Mouse (Mus musculus): ENCODE data around the gene Retreg1. TPM values are rescaled to one million over a fixed set of nuclear protein-coding genes. Genes with fewer than 3 reads are reported as not detected.

Gene Retreg1
- total RNA-seq, 2 experiments from 2014 or later = 128 to 214 TPM

- intact Hi-C loops (cut with DNase I) = no loop called here
- DNase-seq = no peak
Measured at GRCm38 (mm10) chr15:25913659-25914058, 70.7 kb downstream of the Retreg1 start.

- intact Hi-C loops (cut with DNase I) = no loop called here
Measured at GRCm38 (mm10) chr15:25914160-25914559, 71.2 kb downstream of the Retreg1 start.

GRCm38 (mm10) chr15:25915013-25915412 lies 72.0 kb downstream of the Retreg1 start:
- DNase-seq = peak; percentile 53 to 67
- intact Hi-C loops (cut with DNase I) = no loop called here

More at GRCm38 (mm10) chr15:25914160-25914559, 71.2 kb downstream of the Retreg1 start:
- no peak for DNase-seq

- peak in 1 of 2 experiments; percentile 27 for DNase-seq
- intact Hi-C loops (cut with DNase I) = no loop called here
Measured at GRCm38 (mm10) chr15:25915574-25916205, 72.7 kb downstream of the Retreg1 start.

GRCm38 (mm10) chr15:25916252-25916651 lies 73.3 kb downstream of the Retreg1 start:
- intact Hi-C loops (cut with DNase I) = no loop called here

GRCm38 (mm10) chr15:25918641-25919040 lies 75.7 kb downstream of the Retreg1 start:
- no peak for DNase-seq
- intact Hi-C loops (cut with DNase I) = no loop called here

More at GRCm38 (mm10) chr15:25916252-25916651, 73.3 kb downstream of the Retreg1 start:
- DNase-seq = no peak

GRCm38 (mm10) chr15:25919995-25920394 lies 77.0 kb downstream of the Retreg1 start:
- intact Hi-C loops (cut with DNase I) = no loop called here
- DNase-seq = no peak

- intact Hi-C loops (cut with DNase I) = no loop called here
- no peak for DNase-seq
Measured at GRCm38 (mm10) chr15:25920886-25921285, 77.9 kb downstream of the Retreg1 start.

- intact Hi-C loops (cut with DNase I) = no loop called here
- DNase-seq = no peak
Measured at GRCm38 (mm10) chr15:25922007-25922406, 79.0 kb downstream of the Retreg1 start.

- intact Hi-C loops (cut with DNase I) = no loop called here
- no peak for DNase-seq
Measured at GRCm38 (mm10) chr15:25923916-25924315, 80.9 kb downstream of the Retreg1 start.

- DNase-seq = no peak
- intact Hi-C loops (cut with DNase I) = no loop called here
Measured at GRCm38 (mm10) chr15:25926171-25926570, 83.2 kb downstream of the Retreg1 start.

- intact Hi-C loops (cut with DNase I) = no loop called here
Measured at GRCm38 (mm10) chr15:25927106-25927505, 84.1 kb downstream of the Retreg1 start.

GRCm38 (mm10) chr15:25928001-25928400 lies 85.0 kb downstream of the Retreg1 start:
- intact Hi-C loops (cut with DNase I) = no loop called here
- DNase-seq = no peak

More at GRCm38 (mm10) chr15:25927106-25927505, 84.1 kb downstream of the Retreg1 start:
- DNase-seq = no peak

- intact Hi-C loops (cut with DNase I) = no loop called here
- DNase-seq = no peak
Measured at GRCm38 (mm10) chr15:25928831-25929230, 85.9 kb downstream of the Retreg1 start.

- no peak for DNase-seq
- intact Hi-C loops (cut with DNase I) = no loop called here
Measured at GRCm38 (mm10) chr15:25929518-25929917, 86.5 kb downstream of the Retreg1 start.

GRCm38 (mm10) chr15:25929936-25930335 lies 87.0 kb downstream of the Retreg1 start:
- intact Hi-C loops (cut with DNase I) = no loop called here
- peak in 1 of 2 experiments; percentile 26 for DNase-seq

GRCm38 (mm10) chr15:25930657-25931056 lies 87.7 kb downstream of the Retreg1 start:
- no peak for DNase-seq
- intact Hi-C loops (cut with DNase I) = no loop called here

- no peak for DNase-seq
- intact Hi-C loops (cut with DNase I) = no loop called here
Measured at GRCm38 (mm10) chr15:25932497-25932896, 89.5 kb downstream of the Retreg1 start.

GRCm38 (mm10) chr15:25932937-25933684 lies 90.1 kb downstream of the Retreg1 start:
- DNase-seq = peak in 1 of 2 experiments; percentile 71
- intact Hi-C loops (cut with DNase I) = no loop called here

GRCm38 (mm10) chr15:25933685-25934108 lies 90.7 kb downstream of the Retreg1 start:
- DNase-seq = no peak
- intact Hi-C loops (cut with DNase I) = no loop called here

GRCm38 (mm10) chr15:25934411-25934810 lies 91.4 kb downstream of the Retreg1 start:
- intact Hi-C loops (cut with DNase I) = no loop called here
- no peak for DNase-seq

GRCm38 (mm10) chr15:25938496-25938895 lies 95.5 kb downstream of the Retreg1 start:
- intact Hi-C loops (cut with DNase I) = no loop called here
- DNase-seq = no peak
